Mouse (Mus musculus) forelimb bud, embryonic 11.5 days (tissue): ENCODE results near the gene Cacnb4.

ENCODE experiments used
- DNase-seq: peaks from one replicate; pipeline ENCODE4 v3.0.0-alpha.2; 2012; ENCODE audit warnings: low read depth, low spot score

Cacnb4 gene

DNA sequence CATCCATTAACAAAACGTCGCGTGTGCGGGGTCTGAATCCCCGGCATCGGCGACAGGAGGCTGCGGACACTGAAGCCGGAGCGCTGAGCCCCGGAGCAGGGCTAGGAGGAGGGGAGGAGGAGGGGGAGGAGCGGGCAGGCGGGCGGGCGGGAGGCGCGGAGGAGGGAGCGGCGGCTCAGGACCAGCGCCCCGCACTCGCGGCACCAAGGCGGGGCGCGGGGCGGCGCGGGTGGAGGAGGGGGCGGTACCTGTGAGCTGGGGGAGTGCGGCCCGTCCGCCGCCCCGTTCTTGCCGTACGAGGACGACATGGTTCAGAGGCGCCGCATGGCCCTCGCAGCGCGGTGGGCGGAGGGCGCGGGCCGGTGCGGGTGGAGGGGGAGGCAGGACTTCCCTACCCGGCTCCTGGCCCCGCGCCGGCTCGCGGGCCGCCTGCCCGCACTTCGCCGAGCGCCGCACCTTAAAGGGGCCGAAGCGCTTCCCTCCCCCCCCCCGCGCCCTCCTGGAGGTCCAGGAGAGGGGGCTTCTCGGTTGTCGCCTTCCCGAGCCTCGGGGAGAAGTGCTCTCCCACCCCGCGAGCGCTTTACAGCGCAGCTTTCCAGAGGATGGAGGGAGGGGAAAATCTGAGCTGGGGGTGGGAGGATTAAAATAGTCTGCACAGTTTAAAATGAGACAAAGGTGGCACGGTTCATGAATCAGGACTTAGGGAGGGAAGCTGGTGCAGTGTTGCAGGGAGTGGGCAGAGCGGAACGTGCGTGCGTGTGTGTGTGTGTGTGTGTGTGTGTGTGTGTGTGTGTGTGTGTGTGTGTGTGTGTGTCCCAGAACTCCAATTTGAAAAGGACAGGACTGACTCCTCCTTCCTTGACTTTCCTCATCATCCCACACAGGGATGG, at the start of gene Cacnb4:
Cacnb4 (minus strand) TSS at position 809 of the 890 bp plus-strand sequence.
- peak; percentile 24 for DNase-seq

- no peak for DNase-seq
Measured at GRCm38 (mm10) chr2:52720231-52721025, 43.8 kb upstream of the Cacnb4 start.

DNA sequence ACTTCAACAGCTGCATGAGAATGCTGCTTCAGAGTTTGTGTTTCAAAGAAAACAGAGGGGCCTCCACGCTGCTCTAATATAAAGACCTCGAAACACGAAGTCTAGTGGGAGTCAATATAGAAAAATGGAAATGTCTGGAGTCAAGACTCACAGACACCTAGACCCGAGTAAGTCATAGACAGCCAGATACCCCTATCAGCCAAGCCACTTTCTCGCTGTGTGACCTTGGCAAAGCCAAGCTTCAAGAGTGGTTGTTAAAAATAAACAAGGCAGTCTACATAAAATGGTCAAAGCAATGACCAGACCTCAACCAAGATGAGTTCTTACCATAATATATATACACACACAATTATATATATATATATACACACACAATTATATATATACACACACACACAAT, 40.4 kb upstream of the Cacnb4 start:
- no peak for DNase-seq

DNA sequence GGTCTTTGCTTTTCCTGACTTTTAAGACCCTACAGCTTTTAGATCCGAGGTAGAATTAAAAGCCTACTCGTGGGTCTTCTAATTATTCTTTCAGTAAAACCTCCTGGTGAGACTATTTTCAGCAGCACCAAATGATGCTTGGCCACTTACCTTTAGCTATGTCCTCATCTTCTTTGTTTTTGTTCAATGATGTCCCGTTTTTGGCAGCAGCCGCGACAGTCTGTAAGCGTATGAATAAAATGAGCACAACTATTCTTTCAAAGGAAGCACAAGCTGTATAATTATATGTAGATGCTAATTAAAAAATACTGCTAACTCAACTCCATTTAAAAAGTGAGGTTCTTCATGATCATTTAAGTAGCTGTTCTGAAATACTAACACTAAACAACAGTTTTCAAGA, 38.9 kb upstream of the Cacnb4 start:
- no peak for DNase-seq

DNA sequence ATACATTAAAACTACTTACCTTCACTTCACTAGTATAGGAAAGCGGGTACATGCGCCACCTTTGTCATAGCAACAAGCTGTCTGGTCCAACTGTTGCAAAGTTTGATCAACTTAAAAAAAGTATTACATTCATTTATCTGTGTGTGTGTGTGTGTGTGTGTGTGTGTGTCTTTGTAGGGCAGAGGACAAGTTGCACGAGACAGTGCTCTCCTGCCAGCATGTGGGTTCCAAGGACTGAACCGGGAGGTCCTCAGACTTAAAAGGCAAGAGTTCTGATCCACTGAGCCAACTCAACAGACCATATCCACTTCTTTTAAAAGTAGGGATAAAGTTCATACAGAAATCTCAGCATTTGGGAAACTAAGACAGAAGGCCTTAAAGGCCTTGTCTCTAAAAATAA, 37.5 kb upstream of the Cacnb4 start:
- DNase-seq, result no peak

DNA sequence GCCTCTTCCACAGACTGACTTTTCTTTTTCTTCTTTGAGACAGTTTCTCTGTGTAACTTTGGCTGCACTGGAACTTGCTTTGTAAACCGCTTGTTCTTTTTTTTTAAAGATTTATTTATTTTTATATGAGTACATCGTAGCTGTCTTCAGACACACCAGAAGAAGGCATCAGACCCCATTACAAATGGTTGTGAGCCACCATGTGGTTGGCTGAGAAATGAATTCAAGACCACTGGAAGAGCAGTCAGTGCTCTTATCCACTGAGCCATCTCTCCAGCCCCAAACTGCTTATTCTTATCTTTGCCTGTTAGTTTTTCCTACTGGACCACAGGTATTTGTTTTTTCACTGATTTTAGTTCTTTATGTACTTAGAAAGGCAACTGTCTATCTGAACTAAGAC, 34.2 kb upstream of the Cacnb4 start:
- DNase-seq, result no peak

DNA sequence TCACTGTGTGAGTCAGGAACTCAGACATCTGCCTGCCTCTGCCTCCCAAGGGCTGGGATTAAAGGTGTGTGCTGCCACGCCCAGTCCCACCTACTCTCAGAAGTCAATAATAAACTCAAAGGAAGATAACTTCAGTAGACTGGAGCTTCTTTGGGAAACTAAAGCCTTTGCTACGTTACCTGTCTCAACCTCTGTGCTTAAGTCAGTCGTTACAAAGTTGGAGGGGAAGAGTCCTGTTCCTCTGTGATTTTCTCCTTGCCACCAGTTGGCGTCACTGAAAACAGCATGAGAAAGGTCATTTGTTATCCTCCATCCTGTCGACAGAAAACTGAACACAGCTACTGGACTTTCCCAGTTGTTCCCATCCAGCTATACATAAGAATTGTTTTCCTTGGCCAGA, 32.8 kb upstream of the Cacnb4 start:
- no peak for DNase-seq

- no peak for DNase-seq
Measured at GRCm38 (mm10) chr2:52701368-52702036, 24.9 kb upstream of the Cacnb4 start.

- no peak for DNase-seq
Measured at GRCm38 (mm10) chr2:52700352-52700751, 23.7 kb upstream of the Cacnb4 start.

GRCm38 (mm10) chr2:52694604-52695003, 18.0 kb upstream of the Cacnb4 start:
- DNase-seq, result no peak

DNA sequence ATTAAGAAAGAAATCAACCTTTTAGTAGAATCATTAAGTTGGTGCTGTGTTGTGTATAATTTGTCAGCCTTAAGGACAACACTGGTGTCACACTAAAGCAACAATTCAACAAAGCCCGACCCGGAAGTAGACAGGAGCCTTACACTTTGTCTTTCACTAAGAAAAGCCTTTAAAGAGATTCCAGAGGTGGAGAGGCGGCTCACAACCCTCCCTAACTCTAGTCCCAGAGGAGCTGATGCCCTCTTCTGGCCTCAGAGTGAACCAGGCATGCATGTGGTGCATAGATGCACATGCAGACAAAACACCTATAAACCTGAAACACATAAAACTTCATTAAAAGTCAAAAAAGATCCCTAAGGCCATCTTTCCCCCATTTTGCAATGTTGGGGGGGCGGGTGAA, 15.1 kb upstream of the Cacnb4 start:
- DNase-seq, result no peak

DNA sequence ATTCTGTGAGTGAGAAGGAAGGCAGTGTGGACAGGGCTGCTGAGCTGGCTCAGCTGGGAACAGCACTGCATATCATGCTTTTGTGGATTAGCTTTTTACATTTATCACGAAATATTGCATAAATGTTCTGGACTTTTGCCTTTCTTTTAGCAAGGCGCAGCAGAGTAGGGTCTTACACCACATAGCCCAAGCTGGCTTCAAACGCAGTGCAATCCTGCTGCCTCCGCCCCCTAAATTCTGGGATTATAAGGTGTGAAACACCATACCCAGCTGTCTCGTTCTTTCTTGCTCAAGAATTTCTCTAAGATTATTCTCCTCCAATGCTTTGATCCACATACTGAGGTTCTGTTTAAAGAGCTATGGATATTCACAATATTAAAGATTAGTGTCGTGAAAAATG, 10.0 kb upstream of the Cacnb4 start:
- DNase-seq, result no peak

GRCm38 (mm10) chr2:52677589-52677988, 958 bp upstream of the Cacnb4 start:
- no peak for DNase-seq

GRCm38 (mm10) chr2:52676913-52677303, 277 bp upstream of the Cacnb4 start:
- no peak for DNase-seq

DNA sequence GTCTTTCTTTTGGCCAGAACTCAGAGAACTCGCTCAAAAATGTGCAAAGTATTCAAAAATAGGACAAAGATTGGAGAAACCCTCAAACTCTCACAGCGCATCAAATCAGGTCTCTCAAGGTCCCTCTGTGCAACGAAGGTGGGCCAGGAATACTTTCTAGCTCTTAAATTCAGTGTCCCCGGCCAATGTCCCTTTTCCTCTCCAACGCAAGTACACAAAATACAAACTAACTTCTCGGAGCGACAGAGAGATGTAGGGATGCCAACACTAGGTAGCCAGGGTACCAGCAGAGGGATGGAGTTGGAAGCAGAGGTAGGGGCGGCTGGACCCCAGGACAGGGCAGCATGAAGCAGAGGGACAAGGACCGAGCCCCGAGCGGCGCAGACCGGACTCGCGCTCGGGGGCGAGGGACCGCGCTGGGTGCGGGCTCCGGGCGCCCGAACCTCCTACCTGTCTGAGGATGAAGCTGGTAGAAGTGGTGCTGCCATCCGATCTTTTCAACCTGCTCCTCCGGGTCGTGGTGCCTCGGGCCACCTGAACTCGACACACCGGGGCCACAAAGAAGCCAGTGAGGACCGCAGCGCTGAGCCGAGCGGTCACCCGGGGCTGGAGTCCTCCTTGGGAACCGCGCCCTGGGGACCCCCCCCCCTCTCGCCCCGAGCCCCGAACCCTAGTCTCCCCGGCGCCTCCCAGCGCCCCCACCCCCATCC, 1.2 kb downstream of the Cacnb4 start:
- DNase-seq, result peak; percentile 38

DNA sequence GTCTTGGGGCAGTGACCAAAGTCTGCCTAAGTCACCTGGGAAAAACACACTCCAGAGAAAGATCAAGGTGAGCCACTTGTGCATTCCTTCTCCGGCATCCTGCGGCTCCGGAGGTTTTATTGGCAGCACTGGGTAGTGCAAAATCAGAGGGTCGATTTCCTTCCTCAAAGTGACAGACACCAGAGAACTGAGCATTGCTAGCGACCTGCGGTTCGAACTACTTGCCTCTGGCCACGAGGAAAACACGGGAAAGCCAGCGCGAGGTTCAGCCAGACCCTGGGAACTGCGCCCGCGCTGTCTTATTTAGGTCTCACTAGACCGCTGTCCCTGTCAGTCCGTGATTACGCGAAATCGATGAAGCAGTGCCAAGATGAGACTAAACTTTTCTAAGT, 1.7 kb downstream of the Cacnb4 start:
- peak; percentile 30 for DNase-seq

GRCm38 (mm10) chr2:52673172-52673571, 3.5 kb downstream of the Cacnb4 start:
- no peak for DNase-seq

DNA sequence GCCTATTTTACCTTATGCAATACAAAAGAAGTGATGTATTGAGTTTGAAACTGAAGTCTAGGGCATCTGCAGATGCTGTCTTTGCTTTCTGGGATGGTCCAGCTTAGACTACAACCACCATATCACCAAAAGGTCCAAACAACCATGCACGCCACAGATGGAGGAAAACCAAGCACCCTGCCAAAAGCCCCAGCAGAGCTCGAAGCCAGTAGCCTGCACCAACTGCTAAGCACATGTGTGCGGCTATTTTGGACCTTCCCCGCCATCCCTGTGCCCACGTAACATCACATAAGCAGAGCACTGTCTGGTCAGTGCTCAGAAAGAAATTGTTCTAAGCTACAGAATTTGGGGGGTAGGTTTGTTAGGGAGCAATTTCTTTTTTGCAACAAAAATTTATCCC, 5.9 kb downstream of the Cacnb4 start:
- no peak for DNase-seq

DNA sequence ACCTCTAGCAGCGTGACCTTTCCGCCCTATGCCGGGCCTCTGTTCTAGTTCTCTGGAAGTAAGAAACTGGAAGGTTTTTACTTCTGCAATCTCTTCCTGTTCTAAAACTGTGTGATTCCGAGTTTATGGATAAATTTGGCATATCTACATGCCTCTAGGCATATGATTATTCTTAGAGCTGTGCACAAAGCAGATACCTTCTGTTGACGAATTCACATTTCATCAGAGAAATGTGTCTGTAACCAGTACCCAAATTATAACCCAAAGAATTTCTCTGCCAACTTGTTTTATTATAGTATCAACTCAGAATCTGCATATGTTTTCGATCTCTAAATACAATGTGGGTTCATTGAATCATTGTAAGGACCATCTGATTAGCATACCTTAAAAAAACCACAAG, 8.2 kb downstream of the Cacnb4 start:
- no peak for DNase-seq

DNA sequence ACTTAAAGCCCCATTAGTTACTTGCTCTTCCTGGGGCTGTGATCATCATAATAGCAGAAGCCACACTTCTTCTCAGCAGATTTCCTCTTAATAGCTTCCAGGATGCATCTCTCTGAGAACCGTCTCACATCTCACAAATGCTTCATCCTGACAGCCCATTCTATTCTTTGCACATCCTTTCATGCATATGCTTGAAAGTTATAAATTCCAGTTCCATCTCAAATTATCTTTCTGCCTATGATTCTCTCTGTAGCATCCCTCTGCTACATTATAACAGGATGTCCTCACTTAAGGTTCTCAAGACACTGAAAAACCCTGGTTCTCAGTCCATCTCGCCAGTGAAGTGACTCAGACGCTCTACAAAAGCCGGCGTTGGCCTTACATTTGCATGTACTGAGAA, 19.9 kb downstream of the Cacnb4 start:
- DNase-seq, result no peak

DNA sequence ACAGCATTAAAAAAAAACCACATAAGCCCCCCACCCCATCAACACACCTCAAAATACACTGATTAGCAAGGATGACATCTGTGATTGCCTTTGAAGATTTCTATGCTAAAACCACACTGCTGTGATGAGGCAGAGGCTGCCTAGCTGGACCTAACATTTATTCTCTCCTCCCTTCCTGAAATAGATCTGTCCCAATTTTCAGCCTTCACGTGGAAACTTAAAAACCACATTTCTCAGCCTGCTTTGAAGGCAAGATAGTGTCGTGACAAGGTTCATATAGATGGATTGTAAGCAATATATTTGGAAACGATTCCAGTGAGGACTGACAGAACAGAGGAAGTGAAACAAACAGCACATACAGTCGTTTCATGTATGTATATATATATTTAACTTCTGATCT, 22.1 kb downstream of the Cacnb4 start:
- no peak for DNase-seq

GRCm38 (mm10) chr2:52651547-52651946, 25.1 kb downstream of the Cacnb4 start:
- no peak for DNase-seq
